Mouse (Mus musculus): Measurements from ENCODE around the gene Cetn2.

Cetn2 gene

DNA sequence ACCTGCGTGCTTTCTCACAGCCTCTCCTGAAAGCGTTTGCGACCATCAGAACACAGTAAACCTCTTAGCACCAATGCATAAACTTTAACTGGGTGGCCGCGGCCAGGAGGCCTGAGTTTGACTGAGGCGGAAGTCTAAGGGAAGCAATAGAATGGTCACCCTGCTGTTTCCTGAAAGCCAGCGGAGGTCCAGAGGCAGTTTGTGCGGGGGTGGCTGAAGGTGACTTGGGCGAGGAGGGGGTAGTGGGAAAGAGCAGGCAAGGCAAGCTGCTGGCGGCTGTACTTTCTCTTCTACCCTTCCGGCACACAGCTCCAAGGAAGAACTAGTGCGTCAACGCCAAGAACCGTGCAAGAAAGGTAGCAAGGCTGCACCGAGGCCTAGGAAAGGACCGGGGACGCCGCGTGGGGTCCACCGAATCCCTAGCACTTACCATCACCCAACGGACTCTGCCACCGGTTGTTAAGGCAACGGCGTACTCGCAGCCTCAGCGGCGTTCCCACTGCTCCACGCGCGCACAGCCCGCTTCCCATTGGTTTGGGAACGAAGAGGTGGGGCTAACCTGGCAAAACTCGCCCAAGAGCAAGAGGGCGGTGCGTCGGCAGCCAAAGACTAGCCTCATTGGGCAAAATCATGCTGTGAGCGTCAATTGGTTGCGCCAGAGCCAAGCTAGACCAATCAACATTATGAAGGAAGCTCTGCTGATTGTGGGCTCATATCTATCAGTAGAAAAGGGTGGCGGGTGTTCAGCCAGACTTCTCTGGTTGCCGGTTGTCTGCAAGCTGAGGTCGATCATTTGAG is at the start of gene Cetn2, which contains the start of gene Nsdhl:
Gene Cetn2 (minus strand): TSS at position 528 of the 798 bp plus-strand sequence.
Gene Nsdhl (plus strand): TSS at position 674 of the 798 bp plus-strand sequence.
- DNase-seq (ENCODE audit: low spot score), result peak; percentile 83

DNA sequence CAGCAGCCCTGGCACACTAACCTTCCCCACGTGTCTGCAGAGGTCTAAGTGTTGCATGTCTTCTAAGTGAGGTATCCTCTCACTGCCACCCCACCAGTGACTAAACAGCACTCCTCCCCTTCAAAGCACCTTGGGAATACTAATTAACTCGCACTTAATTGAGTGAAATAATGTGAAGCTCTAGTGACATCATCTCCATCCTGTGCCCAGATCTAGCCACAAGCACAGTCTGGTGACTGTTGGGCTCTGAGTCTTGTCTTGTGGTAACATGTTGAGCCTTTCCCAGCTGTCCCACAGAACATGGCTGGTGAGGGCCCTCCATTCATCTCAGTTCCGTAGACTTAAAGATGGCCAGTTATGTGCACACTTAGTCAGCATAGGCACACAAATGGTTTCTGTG is 44.5 kb upstream of the Cetn2 start:
- no peak for DNase-seq (ENCODE audit: low spot score)

DNA sequence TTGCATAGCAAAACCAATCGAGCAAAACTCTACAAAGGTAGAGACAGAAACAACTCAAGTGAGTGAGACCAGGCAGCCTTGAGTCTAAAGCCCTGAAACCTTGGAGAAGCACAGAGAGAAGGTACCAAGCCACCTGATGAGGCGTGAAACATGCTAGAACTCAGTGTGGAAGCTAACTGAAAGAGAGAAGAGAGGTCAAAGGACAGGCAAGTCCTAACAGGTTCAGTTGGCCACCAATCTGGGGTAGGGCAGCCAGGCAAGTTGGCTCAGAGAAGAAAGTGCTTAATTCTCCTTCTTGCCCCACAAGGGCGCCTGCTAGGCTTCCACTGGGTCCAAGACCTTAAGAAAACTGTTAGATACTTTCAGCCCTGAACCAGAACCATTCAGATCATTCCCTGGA is 43.3 kb upstream of the Cetn2 start:
- no peak for DNase-seq (ENCODE audit: low spot score)

DNA sequence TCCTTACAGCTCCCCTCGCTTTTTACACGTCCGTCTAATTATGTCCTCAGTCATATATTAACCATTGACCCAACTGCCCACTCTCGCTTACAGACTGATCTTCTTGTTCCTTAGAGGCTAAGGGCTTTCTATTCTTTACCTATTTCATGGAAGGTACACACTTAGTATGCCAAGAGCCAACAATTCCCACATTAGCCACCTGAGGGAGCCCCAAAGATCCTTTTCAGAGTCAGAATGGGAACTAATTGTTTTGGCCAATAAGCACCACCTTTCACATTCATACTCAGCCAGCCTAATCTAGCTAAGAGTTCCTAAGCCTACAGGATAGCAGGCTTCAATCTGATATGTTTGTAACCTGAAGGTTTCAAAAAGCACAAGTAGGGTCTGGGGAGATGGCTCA is 42.2 kb upstream of the Cetn2 start:
- no peak for DNase-seq (ENCODE audit: low spot score)

DNA sequence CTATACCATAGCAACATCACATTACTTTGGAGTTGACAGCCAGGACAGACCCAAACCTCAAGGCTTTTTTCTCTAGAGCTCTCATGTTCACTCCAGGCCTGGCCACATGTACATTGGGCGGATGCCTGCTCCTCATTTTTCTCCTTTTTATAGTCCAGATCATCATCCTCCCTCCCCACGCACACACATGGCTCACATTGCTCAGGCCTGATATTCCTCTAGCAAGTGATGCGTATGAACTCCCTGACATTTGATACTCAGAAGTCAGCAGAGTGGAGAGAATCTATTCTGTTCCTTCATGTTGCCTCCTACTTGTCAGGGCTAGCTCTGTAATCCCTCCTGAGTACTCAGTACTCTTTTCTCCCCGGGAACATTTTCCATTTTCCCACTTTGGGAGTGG is 38.3 kb upstream of the Cetn2 start:
- no peak for DNase-seq (ENCODE audit: low spot score)

DNA sequence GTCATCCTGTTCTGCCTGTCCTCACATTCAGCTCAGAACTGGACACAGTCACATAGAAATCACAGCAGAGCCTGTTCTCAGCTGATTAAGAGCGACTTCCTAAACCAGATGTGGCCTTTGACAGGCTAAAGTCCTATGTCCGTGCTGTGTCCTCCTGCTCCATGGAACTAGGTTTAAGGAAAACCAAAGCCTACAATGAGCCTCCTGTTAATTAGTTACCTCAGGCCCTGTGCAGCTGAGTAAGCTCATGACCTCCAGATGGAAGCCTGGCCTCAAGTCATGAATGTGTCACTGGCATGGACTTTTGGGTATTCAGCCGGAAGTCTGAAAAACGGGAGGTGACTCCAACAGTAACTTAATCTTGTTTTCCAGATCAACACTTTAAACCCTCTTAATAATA is 35.3 kb upstream of the Cetn2 start:
- DNase-seq (ENCODE audit: low spot score), result no peak

DNA sequence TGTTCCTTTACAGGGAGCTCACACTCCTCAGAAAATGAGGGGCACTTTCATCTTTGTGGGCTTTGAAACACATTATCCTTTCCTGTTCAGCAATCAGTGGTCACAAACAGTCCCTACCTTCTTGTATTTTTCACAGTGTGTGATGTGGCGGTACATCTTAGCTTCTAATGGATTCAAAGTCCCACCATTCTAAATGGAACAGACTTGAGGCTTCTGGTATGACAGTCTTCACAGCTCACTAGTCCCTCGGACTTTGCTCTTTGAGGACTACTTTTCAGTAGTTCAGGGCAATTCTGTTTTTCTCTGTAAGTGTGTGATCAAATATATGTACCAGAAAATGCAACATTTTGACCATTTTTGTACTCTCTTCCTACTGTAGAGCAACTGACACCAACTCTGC is 3.2 kb upstream of the Cetn2 start:
- DNase-seq (ENCODE audit: low spot score), result no peak

DNA sequence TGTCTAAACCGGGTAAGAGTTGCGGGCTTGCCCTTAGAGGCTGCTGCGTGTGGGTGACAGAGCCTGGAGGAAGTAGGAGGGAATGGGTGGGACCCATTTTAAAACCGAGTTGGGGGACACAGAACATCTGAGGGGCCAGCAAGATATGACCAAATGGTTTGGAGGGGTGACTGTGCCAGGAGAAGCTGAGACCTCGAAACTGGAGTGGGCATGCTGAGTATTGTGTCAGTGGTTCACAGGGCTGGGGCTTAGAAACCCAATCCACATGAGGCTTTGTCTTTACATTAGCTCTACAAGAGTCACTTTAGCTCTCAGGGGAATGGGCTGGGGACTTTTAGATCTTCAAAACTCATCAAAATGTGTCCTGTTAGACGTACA is 460 bp upstream of the Cetn2 start:
- DNase-seq (ENCODE audit: low spot score), result no peak

DNA sequence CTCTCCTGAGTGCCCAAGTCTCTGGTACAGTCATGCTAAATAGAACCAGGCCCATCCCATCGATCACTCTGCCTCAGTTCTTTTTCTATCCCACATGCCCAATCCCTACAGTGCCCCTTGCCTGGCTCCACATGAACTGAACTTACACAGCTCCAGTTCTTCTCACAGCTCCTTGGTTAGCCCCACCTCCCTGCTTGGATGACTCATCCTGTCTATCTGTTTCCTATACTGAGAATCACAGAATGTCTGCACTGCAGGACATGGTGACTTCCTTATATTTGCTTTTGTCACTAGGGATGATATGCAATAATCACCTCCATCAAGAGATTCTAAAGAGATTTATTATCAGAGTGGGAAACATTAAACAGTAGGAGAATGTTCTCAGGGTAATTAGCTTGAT is 6.6 kb downstream of the Cetn2 start:
- no peak for DNase-seq (ENCODE audit: low spot score)

DNA sequence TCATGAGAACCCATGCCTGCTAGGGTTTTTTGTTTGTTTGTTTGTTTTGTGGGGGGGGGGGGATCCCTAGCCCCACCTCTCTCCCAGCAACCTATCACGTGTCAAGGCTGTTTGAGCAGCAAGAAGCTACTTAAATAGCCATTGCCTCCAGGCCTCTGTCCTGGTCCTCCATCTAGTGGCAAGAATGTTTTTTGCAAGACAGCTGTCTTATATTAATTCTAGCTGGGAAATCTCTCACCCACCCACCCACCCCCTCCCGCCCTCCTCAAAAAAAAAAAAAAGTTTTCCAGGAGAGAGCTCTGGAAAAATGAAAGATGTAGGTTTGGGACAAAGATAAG is 9.8 kb downstream of the Cetn2 start:
- no peak for DNase-seq (ENCODE audit: low spot score)

DNA sequence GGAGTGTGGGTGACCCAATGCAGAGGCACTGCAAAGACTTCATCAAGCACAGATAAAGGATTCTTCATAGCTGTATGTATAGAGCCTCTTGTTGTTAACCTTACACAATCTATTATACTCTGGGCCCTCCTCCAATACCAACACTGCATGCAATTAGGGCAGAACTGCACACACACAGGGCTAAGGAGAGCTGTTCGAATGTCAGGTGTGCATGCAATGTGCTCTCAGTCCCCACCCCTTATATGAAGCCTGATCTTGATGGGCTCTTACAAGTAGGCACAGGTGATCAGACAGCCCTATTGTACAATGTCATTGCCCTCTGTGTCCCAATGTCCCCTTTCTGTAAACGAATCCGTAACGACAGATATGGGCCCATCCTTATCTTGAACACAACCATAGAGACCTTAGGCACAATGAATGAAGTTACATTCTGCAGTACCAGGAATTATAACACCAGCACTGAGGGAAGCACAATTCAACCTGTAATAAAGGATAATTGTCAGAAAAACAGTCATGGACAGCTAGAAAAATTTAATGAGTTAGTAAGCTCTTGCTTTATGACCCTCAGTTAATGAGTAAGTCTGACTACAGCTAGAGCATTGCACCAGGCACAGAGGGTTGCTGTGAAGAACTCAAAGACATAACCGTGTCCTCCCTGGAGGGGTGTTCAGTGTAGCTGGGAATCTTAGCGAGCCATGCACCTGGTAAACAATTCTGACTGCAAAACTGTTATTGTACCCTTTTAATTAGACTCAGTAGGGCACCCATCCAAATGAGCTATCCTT is 10.4 kb downstream of the Cetn2 start:
- no peak for DNase-seq (ENCODE audit: low spot score)

DNA sequence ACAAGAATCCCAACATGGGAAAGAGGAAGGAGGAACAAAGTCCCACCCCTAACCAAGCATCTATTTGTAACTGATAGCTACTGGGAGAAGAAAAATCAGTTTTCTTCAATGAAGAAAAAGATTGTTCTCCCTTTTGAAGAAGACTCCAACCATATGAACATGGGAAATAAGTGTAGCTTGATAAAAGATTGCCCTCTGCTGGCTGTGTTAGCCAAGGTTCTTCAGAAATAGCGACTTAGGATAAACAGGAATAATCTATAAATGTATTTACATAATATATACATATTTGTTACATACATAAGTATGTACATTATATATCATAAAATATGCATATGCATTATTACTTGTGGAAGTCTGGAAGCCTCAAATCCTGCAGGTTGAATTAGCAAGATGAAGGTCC is 15.7 kb downstream of the Cetn2 start:
- DNase-seq (ENCODE audit: low spot score), result no peak

DNA sequence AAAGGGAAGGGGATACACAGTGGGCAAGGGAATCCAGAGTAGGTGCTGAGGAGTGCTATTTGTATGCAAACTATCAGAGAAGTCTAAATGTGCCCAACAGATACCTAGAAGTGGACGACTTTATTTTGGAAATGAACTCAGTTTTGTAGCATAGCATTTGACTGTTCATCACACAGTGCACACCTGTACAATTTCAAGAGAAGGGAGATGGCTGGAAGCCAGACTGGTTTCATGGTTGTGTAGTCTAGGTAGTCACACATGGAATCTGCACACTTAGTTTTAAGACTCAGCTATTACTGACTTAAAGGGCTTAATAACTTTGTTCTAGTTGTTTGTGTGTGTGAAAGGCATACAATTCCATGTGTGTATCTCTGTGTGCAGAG is 22.2 kb downstream of the Cetn2 start:
- DNase-seq (ENCODE audit: low spot score), result no peak

DNA sequence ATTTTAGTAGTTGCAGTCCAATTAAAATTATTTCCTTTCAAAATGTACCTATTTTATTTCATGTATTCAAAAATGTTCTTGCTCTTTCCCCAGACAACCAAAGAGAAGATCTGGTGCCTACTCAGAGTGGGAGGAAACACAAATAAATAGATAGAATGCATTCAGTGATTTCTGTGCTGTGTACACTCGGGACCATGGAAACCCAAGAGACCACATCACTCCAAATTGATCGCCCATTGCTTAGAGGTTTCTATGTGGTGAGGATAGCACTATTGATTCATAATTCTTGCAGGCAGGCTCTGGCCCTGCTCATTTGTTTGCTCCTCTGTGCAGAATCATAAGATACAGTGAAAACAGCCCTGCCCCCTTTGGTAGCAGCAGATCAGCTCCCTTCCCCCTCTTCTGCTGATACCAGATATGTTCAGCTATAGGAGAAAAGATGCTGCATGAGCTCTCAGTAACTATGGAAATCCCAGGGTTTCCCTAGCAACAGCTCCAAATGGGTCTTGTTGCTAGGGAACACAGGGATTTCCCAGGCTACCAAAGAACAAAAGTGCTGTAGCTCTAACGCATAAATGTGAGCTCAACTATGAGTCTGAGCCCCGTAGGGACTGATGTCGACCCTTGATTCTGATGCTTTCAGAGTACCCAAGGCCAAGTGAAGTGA is 22.7 kb downstream of the Cetn2 start:
- DNase-seq (ENCODE audit: low spot score), result no peak

Data from ovary, postnatal 36 days (tissue).